Mouse (Mus musculus): ENCODE data around the gene Acbd6. TPM values are rescaled to one million over a fixed set of nuclear protein-coding genes. Genes with fewer than 3 reads are reported as not detected.

Acbd6 gene
- polyA plus RNA-seq (2015; fragmentation: Nextera tagmentation; extraction: Ambion mirVana) = 70.8 and 73.6 TPM in 2 replicates

DNA sequence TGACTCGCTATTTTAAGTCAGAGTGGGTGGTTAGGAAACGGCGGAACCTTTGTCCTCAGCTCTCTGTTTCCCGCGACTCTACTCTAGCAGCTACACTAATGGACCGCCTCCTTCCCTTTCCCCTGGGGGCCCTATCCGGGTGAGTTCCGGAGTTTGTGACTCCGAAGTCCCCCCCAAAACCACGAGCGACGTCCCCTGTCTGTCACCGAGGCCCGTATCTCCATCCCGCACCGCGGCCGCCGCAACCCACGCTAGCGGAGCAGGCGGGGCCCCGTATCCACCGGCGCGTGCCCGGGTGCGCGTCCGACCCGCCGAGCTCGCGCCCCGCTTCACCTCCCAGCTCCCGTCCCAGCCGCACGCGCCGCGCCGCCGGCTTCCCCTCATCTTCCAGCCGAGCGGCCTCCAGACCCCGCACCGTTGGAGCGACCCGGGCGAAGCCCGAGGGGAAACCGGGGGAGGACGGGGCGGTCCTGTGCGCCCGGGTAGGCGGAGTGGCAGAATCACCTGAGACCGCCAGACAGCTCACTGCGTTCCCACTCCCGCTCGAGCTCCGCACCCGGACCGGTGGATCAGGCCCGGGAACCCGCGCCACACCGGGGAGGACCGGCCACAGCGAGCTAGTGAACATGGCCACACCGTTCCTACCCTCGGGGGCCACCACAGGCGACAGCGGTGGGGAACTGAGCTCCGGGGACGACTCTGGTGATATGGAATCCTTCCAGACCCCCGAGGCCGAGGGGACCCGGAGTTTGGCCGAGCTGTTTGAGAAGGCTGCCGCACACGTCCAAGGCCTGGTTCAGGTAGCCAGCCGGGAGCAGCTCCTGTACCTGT is at the start of gene Acbd6:
Acbd6 (plus strand) TSS at position 109 of the 831 bp plus-strand sequence.
- Histone ChIP-seq H3K4me2 (peak within 1 kb of the TSS; percentile 87), H3K27ac (peak within 1 kb of the TSS; percentile 83), H3K27me3 (no peaks in the 10 kb centered on the region), H3K4me3 (peak within 1 kb of the TSS; percentile 99), H3K9ac (peak within 1 kb of the TSS; percentile 94), H3K36me3 (no peaks in the 10 kb centered on the region), H3K9me3 (no peaks in the 10 kb centered on the region), H3K4me1 (peaks cover 9% of the 10 kb centered on the region; the same call in 1 of the 2 replicates)
- ATAC-seq (ENCODE audit: borderline replicate concordance, extremely low read depth, low FRiP score, low TSS enrichment) = peak; percentile 92
- under 1% methylated on average over 83 of the region's 83 CpGs for WGBS

DNA sequence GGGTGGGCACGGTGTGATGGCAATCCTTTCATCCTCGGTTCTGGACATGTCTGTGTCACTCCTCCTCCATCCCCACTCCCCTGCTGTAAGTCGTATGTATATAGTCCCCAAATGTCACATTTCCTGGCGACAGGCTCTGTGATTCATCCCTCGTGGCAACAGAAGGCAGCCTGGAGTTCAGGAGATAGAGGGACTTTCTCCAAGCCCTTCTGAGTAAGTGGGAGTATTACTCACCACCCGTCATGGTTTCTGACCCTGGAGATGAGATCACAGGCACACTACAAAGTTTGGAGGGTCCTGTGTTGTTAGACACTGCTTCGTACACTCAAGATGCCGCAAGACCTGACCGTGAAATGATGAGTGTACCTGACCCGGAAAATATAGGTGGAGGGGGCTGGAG is 47.7 kb upstream of the Acbd6 start:
- no peak overlapping the region for H3K27ac ChIP-seq
- no peaks in the 10 kb centered on the region for H3K27me3 ChIP-seq
- H3K4me2 ChIP-seq = no peak overlapping the region
- no peaks in the 10 kb centered on the region for H3K36me3 ChIP-seq
- no peak overlapping the region for H3K4me3 ChIP-seq
- no peaks in the 10 kb centered on the region for H3K9me3 ChIP-seq
- peaks cover 7% of the 10 kb centered on the region for H3K4me1 ChIP-seq
- WGBS = 63% methylated on average over 10 of the region's 10 CpGs
- no peak for ATAC-seq (ENCODE audit: borderline replicate concordance, extremely low read depth, low FRiP score, low TSS enrichment)
- no peak overlapping the region for H3K9ac ChIP-seq

DNA sequence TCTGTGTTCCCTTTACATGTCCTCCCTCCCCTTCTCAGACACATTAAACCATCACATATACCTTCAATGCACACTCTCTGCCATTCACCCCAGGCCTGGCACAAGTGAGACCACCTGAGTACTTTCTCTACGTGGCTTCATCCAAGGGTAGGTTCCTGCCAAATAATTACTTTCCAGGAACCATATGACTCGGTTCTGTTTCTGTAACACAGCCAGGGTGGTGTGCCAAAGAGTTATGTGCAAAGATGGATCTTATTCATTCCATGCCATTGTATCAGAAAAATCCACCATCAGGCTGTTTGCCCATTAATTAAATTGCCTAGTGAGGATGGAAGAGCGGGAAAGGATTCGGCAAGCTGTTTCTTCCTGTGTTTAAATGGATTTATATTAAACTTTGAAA is 42.1 kb upstream of the Acbd6 start:
- no peak overlapping the region for H3K9ac ChIP-seq
- H3K4me3 ChIP-seq = no peak overlapping the region
- 81% methylated on average over 4 of the region's 4 CpGs for WGBS
- no peak overlapping the region for H3K4me2 ChIP-seq
- no peaks in the 10 kb centered on the region for H3K9me3 ChIP-seq
- H3K27me3 ChIP-seq = no peaks in the 10 kb centered on the region
- H3K4me1 ChIP-seq = no peaks in the 10 kb centered on the region
- H3K36me3 ChIP-seq = no peaks in the 10 kb centered on the region
- H3K27ac ChIP-seq = no peak overlapping the region
- no peak for ATAC-seq (ENCODE audit: borderline replicate concordance, extremely low read depth, low FRiP score, low TSS enrichment)

DNA sequence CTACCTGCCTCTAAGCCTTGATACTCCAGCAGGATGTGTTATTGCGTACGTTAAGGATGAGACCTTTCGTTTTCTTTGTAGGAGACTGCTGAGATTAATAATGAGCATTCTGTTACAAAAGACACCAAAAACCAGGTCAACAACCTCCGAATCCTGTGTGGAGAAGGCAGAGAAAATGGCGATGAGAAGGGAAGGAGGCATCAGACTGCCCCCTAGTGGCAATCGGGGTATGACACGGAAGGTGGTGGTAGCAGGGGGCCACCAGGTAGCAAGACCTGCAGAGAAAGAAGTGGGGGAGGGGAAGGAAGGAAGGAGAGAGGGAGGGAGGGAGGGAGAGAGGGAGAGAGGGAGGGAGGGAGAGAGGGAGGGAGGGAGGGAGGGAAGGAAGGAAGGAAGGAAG is 41.3 kb upstream of the Acbd6 start:
- H3K9me3 ChIP-seq = no peaks in the 10 kb centered on the region
- no peaks in the 10 kb centered on the region for H3K4me1 ChIP-seq
- no peak overlapping the region for H3K4me3 ChIP-seq
- no peaks in the 10 kb centered on the region for H3K36me3 ChIP-seq
- ATAC-seq (ENCODE audit: borderline replicate concordance, extremely low read depth, low FRiP score, low TSS enrichment) = no peak
- H3K27me3 ChIP-seq = no peaks in the 10 kb centered on the region
- 41% methylated on average over 7 of the region's 7 CpGs for WGBS
- no peak overlapping the region for H3K27ac ChIP-seq
- no peak overlapping the region for H3K9ac ChIP-seq
- H3K4me2 ChIP-seq = no peak overlapping the region

DNA sequence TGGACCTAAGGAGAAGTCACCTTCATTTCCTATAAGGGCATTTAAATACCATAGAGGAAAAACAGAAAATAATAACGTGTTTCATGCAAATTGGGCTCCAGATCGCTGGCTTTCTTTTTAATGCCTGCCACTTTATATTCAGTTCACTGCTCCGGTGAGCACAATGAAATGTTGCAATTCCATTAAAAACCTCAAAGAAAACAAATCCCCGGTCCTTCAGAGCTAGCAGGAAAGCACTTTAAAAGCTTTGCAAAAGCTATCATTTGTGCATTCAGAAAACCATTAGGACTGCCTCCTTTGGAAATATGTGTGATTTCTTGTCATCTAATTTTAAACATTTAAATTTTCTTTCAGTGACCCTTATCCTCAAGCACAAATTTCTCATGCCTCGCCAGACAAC is 40.9 kb upstream of the Acbd6 start:
- H3K9me3 ChIP-seq = no peaks in the 10 kb centered on the region
- ATAC-seq (ENCODE audit: borderline replicate concordance, extremely low read depth, low FRiP score, low TSS enrichment) = no peak
- H3K4me2 ChIP-seq = no peak overlapping the region
- H3K4me1 ChIP-seq = no peaks in the 10 kb centered on the region
- no peak overlapping the region for H3K27ac ChIP-seq
- H3K27me3 ChIP-seq = no peaks in the 10 kb centered on the region
- H3K4me3 ChIP-seq = no peak overlapping the region
- WGBS = 58% methylated on average over 5 of the region's 5 CpGs
- no peaks in the 10 kb centered on the region for H3K36me3 ChIP-seq
- no peak overlapping the region for H3K9ac ChIP-seq

DNA sequence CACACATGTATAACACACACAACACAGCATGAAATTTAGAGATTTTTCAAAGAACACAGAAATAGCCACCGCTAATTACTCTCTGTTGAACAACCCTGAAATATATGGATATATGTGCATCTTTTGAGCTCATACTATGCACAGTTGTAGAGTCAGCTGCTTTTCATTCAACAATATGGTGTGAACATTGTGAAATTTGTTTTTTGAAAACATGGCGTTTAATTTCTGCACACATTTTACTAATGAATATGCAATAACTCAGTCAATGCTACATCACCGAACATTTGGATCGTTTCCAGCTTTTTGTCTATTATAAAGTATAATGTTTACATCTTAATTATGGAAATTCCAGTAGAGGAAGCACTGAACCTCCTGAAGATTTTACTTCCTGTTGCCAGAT is 37.6 kb upstream of the Acbd6 start:
- Histone ChIP-seq H3K4me2 (no peak overlapping the region), H3K9me3 (no peaks in the 10 kb centered on the region), H3K27ac (no peak overlapping the region), H3K4me3 (no peak overlapping the region), H3K36me3 (no peaks in the 10 kb centered on the region), H3K27me3 (no peaks in the 10 kb centered on the region), H3K4me1 (no peaks in the 10 kb centered on the region), H3K9ac (no peak overlapping the region)
- no peak for ATAC-seq (ENCODE audit: borderline replicate concordance, extremely low read depth, low FRiP score, low TSS enrichment)
- WGBS = 81% methylated on average over 4 of the region's 4 CpGs

DNA sequence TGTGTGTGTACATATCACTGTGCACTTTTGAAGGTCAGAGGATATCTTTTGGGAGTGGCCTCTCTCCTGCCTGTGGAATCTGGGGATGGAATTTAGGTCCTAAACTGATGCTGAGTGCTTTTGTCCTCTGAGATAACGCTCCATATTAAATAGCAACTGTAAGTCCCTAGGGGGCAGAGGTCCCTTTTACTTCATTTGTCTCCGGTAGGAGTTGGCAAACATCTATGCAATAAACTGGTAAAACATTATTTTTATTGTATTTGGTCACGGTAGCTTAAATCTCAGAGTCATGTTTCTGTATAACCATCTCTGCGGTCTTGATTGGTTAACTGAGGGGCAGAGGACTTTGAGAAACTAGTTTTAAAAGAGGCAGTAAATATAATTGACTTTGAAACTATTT is 35.4 kb upstream of the Acbd6 start:
- Histone ChIP-seq H3K9me3 (no peaks in the 10 kb centered on the region), H3K27ac (no peak overlapping the region), H3K4me2 (no peak overlapping the region), H3K9ac (no peak overlapping the region), H3K36me3 (no peaks in the 10 kb centered on the region), H3K4me1 (no peaks in the 10 kb centered on the region), H3K27me3 (no peaks in the 10 kb centered on the region), H3K4me3 (no peak overlapping the region)
- WGBS = 69% methylated on average over 4 of the region's 4 CpGs
- no peak for ATAC-seq (ENCODE audit: borderline replicate concordance, extremely low read depth, low FRiP score, low TSS enrichment)

DNA sequence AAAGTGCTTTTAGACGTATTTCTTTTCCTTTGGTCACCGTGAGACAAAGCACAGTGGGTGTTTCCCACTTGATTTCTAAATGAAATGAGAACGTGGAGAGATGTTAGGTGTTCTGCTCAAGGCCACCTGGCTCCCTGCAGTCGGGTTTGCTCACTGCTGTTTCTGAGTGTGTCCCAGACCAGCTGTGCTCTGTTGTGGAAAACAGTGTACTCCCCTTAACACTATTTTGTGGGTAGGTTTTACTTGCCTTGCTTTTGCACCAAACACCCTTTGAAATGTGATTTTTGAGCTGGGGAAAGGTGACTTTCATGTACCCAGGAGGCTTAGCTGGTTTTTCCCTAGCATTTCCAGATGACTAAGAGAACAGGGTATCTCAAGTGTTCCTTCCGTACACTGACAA is 31.7 kb upstream of the Acbd6 start:
- Histone ChIP-seq H3K9me3 (no peaks in the 10 kb centered on the region), H3K36me3 (no peaks in the 10 kb centered on the region), H3K4me2 (no peak overlapping the region), H3K4me3 (no peak overlapping the region), H3K4me1 (0 out of 2 replicates have a peak, but pooled peaks cover 5% of the 10 kb centered on the region), H3K9ac (no peak overlapping the region), H3K27me3 (no peaks in the 10 kb centered on the region), H3K27ac (no peak overlapping the region)
- no peak for ATAC-seq (ENCODE audit: borderline replicate concordance, extremely low read depth, low FRiP score, low TSS enrichment)
- 52% methylated on average over 5 of the region's 5 CpGs for WGBS

DNA sequence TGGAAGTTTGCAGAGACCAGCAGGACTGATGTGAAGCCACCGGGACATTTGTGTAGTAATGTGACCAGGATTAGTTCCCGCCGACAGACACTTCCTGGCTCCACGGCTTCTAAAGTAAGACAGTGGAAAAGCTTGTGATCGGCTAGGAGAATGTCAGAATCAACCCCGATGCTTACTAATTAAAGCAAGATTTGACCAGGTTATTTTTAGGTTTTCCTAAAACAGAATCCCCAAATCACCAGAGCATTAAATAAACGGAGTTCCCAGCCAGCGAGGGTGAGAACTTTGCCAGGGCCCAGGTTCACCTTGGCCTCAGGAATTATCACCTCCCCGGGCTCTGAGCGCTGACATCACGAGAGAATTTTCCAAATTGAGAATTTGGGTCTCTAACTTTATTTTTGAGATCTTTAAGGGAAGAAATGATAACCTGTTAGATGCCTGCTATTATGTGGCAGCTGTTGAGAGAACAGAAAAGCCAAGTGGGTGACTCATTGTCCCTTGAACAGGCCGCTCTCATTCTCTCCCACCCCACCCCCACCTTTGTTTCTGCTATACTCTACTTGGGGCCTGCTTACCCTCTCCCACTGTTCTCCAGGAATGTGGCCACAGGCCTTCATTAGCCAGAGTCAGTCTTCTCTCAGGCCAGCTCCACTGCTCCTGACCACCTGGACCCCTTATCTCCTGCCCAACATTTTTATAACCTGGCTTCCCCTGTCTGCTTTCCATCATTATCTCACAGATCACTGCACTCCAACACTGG is 30.7 kb upstream of the Acbd6 start:
- Histone ChIP-seq H3K27ac (no peak overlapping the region), H3K36me3 (no peaks in the 10 kb centered on the region), H3K4me2 (no peak overlapping the region), H3K4me3 (no peak overlapping the region), H3K27me3 (no peaks in the 10 kb centered on the region), H3K9me3 (no peaks in the 10 kb centered on the region), H3K9ac (no peak overlapping the region), H3K4me1 (0 out of 2 replicates have a peak, but pooled peaks cover 5% of the 10 kb centered on the region)
- ATAC-seq (ENCODE audit: borderline replicate concordance, extremely low read depth, low FRiP score, low TSS enrichment) = no peak
- 29% methylated on average over 12 of the region's 12 CpGs for WGBS

DNA sequence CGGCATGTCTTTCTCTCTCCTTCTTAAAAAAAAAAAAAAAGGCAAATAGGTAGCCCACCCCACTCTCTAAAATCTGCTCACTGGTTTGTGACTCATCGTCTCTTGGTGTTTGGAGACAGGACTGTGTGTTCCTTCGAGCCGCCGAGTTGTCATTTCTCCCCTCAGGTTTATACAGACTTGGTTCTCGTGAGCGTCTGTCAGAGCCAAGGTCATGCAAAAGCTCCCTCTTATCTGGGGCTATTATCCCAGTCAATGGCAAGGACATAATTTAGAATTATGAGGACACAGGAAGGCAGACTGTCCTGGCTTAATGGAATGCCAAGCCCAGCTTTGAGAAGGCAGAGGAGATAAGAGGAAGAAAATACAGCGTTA is 30.1 kb upstream of the Acbd6 start:
- Histone ChIP-seq H3K27me3 (no peaks in the 10 kb centered on the region), H3K4me1 (0 out of 2 replicates have a peak, but pooled peaks cover 5% of the 10 kb centered on the region), H3K36me3 (no peaks in the 10 kb centered on the region), H3K9me3 (no peaks in the 10 kb centered on the region), H3K27ac (no peak overlapping the region), H3K4me2 (no peak overlapping the region), H3K9ac (no peak overlapping the region), H3K4me3 (no peak overlapping the region)
- ATAC-seq (ENCODE audit: borderline replicate concordance, extremely low read depth, low FRiP score, low TSS enrichment) = no peak
- 19% methylated on average over 8 of the region's 8 CpGs for WGBS

DNA sequence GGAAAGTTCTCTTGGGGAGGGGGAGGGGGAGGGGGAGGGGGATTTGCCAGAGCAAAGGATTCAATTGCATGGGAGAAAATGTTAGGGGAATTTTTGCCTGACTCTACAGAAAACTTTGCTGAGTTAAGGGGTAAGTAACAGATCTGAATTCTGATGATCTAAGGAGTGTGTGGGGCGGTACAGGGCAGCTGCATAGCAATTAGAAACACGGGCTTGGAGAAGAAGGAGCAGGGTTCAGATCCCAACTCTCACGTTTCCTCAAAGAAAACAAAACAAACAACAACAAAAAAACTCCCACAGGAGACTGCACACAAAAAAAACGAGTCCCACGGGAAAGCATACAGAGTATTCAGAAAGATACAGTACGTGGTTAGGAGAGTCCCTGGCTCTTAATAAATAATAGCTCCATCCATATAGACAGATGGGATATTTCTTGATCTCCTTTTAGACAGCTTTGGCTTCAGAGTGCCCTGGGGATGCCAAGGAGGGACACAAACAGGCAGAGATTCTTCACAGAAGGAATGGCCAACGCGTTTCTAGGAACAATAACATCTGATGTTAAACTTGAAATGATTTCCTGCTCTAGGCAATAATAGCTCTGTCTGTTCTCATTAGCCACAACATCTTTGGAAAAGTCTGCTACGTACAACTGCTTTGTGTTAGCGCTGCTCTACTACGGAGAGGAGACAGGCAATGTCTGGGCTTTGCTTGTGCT is 29.4 kb upstream of the Acbd6 start:
- H3K9ac ChIP-seq = no peak overlapping the region
- H3K4me2 ChIP-seq = no peak overlapping the region
- 29% methylated on average over 11 of the region's 11 CpGs for WGBS
- H3K36me3 ChIP-seq = no peaks in the 10 kb centered on the region
- 0 out of 2 replicates have a peak, but pooled peaks cover 5% of the 10 kb centered on the region for H3K4me1 ChIP-seq
- no peak overlapping the region for H3K4me3 ChIP-seq
- no peaks in the 10 kb centered on the region for H3K9me3 ChIP-seq
- H3K27ac ChIP-seq = no peak overlapping the region
- ATAC-seq (ENCODE audit: borderline replicate concordance, extremely low read depth, low FRiP score, low TSS enrichment) = peak; percentile 20; the same call in 1 of the 2 replicates
- no peaks in the 10 kb centered on the region for H3K27me3 ChIP-seq

Data from lung, embryonic 15.5 days (tissue).